In the genomic region with DNA sequence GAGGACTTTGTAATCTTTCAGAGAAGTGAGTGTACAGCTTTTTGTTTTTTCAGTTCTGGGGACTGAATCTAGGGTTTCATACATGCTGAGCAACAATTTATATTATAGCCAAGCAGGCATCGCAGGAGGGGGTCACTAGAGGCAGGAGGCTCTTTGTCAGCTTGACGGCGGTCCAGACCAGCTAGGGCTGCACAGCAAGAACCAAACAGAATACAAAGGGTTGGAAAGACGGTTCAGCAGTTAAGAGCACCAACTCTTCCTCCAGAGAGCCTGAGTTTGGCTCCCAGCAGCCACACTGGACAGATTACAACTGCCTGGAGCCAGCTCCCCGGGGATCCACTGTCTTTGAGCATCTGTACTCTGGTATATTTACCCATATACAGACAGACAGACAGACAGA, we compare ENCODE assay signal across 31 mouse cellular contexts. TPM values are rescaled to one million over a fixed set of nuclear protein-coding genes. Genes with fewer than 3 reads are reported as not detected.
DNase-seq lines count a peak whose midpoint lies in the region; ATAC-seq and TF ChIP-seq lines count a peak whose summit lies in the region.
"Had no signal": no experiment of that assay in that cellular context is flagged by ENCODE, and none has a peak within 500 bp of the region (broad histone marks: within the 10 kb centered on the region; RNA-seq: fewer than 3 reads in every experiment).

No protein-coding gene starts in this region.

- no peak overlapping the region for H3K27ac ChIP-seq in midbrain, embryonic 11.5 days (ENCODE audit: low read depth, low read length)
- H3K27ac ChIP-seq in midbrain, postnatal 0 days (ENCODE audit: low read depth, low read length), result no peak overlapping the region
- H3K27ac ChIP-seq in embryonic facial prominence, embryonic 15.5 days (replicated peaks), result 0 out of 2 replicates have a peak overlapping the region, but pooled peaks have one; percentile 40
- H3K27ac ChIP-seq: embryonic facial prominence, embryonic 12.5 days; forebrain, embryonic 10.5 days; forebrain, embryonic 13.5 days; heart, embryonic 15.5 days; hindbrain, embryonic 10.5 days; hindbrain, embryonic 14.5 days; hindbrain, postnatal 0 days had no signal

- H3K4me2 ChIP-seq in midbrain, embryonic 11.5 days, result no peak overlapping the region
- H3K4me2 ChIP-seq in midbrain, postnatal 0 days (ENCODE audit: low read depth, low read length, poor library complexity, severe bottlenecking), result no peak overlapping the region
- H3K4me2 ChIP-seq in embryonic facial prominence, embryonic 15.5 days (replicated peaks), result no peak overlapping the region
- H3K4me2 ChIP-seq: embryonic facial prominence, embryonic 12.5 days; forebrain, embryonic 13.5 days; heart, embryonic 12.5 days; heart, embryonic 15.5 days; hindbrain, embryonic 14.5 days had no signal

- no peaks in the 10 kb centered on the region for H3K36me3 ChIP-seq in midbrain, embryonic 11.5 days (ENCODE audit: control insufficient read depth, insufficient read depth, low read length)
- H3K36me3 ChIP-seq in midbrain, postnatal 0 days (ENCODE audit: insufficient read depth, low read length), result no peaks in the 10 kb centered on the region
- peaks cover 8% of the 10 kb centered on the region for H3K36me3 ChIP-seq in embryonic facial prominence, embryonic 15.5 days
- H3K36me3 ChIP-seq: embryonic facial prominence, embryonic 12.5 days; forebrain, embryonic 10.5 days; G1E; heart, embryonic 15.5 days; hindbrain, embryonic 10.5 days had no signal

- no peak for ATAC-seq in midbrain, embryonic 11.5 days (ENCODE audit: low FRiP score)
- ATAC-seq in midbrain, postnatal 0 days (ENCODE audit: low FRiP score), result no peak
- ATAC-seq in embryonic facial prominence, embryonic 15.5 days (ENCODE audit: insufficient number of reproducible peaks, low FRiP score, low TSS enrichment, low read depth), result no peak
- ATAC-seq in megakaryocyte progenitor cell, adult 5-6 weeks (replicated peaks; ENCODE audit: poor library complexity), result no peak
- ATAC-seq: activated CD4-positive, CD25-positive, alpha-beta regulatory T cell, adult 4 months; CD4-positive, CD25-positive, alpha-beta regulatory T cell, adult 4 months; forebrain, embryonic 13.5 days; forebrain, embryonic 16.5 days; hindbrain, postnatal 0 days; inflammation-experienced regulatory T-cells, adult 6 months; intestine, embryonic 16.5 days; Patski had no signal

- H3K9ac ChIP-seq in midbrain, embryonic 11.5 days (ENCODE audit: low read length), result no peak overlapping the region
- H3K9ac ChIP-seq in midbrain, postnatal 0 days (replicated peaks; ENCODE audit: low read length, poor library complexity, severe bottlenecking), result no peak overlapping the region
- no peak overlapping the region for H3K9ac ChIP-seq in embryonic facial prominence, embryonic 15.5 days
- H3K9ac ChIP-seq: embryonic facial prominence, embryonic 12.5 days; forebrain, embryonic 13.5 days; heart, embryonic 12.5 days; heart, embryonic 15.5 days; hindbrain, embryonic 14.5 days had no signal

- no peak overlapping the region for H3K4me3 ChIP-seq in midbrain, embryonic 11.5 days (ENCODE audit: low read depth, low read length)
- no peak overlapping the region for H3K4me3 ChIP-seq in midbrain, postnatal 0 days (ENCODE audit: low read depth, low read length)
- H3K4me3 ChIP-seq in embryonic facial prominence, embryonic 15.5 days (replicated peaks), result no peak overlapping the region
- H3K4me3 ChIP-seq: embryonic facial prominence, embryonic 12.5 days; forebrain, embryonic 10.5 days; forebrain, embryonic 13.5 days; heart, embryonic 12.5 days; heart, embryonic 15.5 days; hindbrain, embryonic 10.5 days had no signal

- H3K27me3 ChIP-seq in midbrain, embryonic 11.5 days (ENCODE audit: control insufficient read depth, insufficient read depth, low read length), result no peaks in the 10 kb centered on the region
- no peaks in the 10 kb centered on the region for H3K27me3 ChIP-seq in midbrain, postnatal 0 days (ENCODE audit: insufficient read depth, low read length)
- H3K27me3 ChIP-seq in embryonic facial prominence, embryonic 15.5 days, result no peaks in the 10 kb centered on the region
- H3K27me3 ChIP-seq: embryonic facial prominence, embryonic 12.5 days; forebrain, embryonic 13.5 days; heart, embryonic 12.5 days; heart, embryonic 15.5 days; Patski had no signal

- WGBS in midbrain, embryonic 11.5 days, result 31% methylated on average over 5 of the region's 5 CpGs
- 42% methylated on average over 5 of the region's 5 CpGs for whole genome bisulfite sequencing in midbrain, postnatal 0 days
- 57% methylated on average over 5 of the region's 5 CpGs for WGBS in embryonic facial prominence, embryonic 15.5 days

- no peaks in the 10 kb centered on the region for H3K9me3 ChIP-seq in midbrain, embryonic 11.5 days (ENCODE audit: control insufficient read depth, low read length)
- H3K9me3 ChIP-seq in midbrain, postnatal 0 days (ENCODE audit: low read length), result no peaks in the 10 kb centered on the region
- H3K9me3 ChIP-seq in embryonic facial prominence, embryonic 15.5 days (replicated peaks), result no peaks in the 10 kb centered on the region
- H3K9me3 ChIP-seq: embryonic facial prominence, embryonic 12.5 days; forebrain, embryonic 10.5 days; forebrain, embryonic 13.5 days; heart, embryonic 12.5 days; heart, embryonic 15.5 days; hindbrain, embryonic 10.5 days had no signal

- peak; percentile 6 for DNase-seq in midbrain, embryonic 11.5 days (ENCODE audit: low spot score, missing footprints)
- no peak for DNase-seq in midbrain, postnatal 0 days (ENCODE audit: low spot score)
- DNase-seq in R1 (ENCODE audit: low read depth, low spot score), result peak; percentile 74
- no peak for DNase-seq in lung, postnatal 4 days
- no peak for DNase-seq in left cerebral cortex, adult 9 months (ENCODE audit: low spot score in 2 of 2)
- DNase-seq: adrenal gland, postnatal 10 days; adrenal gland, postnatal 36 days; cerebellum, adult 18-20 months; cerebellum, adult 9-10 months; cerebellum, postnatal 14 days; gastrocnemius, postnatal 25 days; heart, adult 18-20 months; heart, postnatal 10 days; heart, postnatal 36 days had no signal

- 0 out of 2 replicates have a peak, but pooled peaks cover 3% of the 10 kb centered on the region for H3K4me1 ChIP-seq in midbrain, embryonic 11.5 days (ENCODE audit: control insufficient read depth, insufficient read depth, low read length)
- no peaks in the 10 kb centered on the region for H3K4me1 ChIP-seq in midbrain, postnatal 0 days (ENCODE audit: insufficient read depth, low read length)
- H3K4me1 ChIP-seq in embryonic facial prominence, embryonic 15.5 days, result peaks cover 26% of the 10 kb centered on the region
- H3K4me1 ChIP-seq: heart, embryonic 15.5 days had no signal

- no peak for TF ChIP-seq CTCF in midbrain, postnatal 0 days (IDR thresholded peaks at IDR 0.05)

RNA-seq across cellular contexts. Expression of a gene that starts 40.3 kb away (rescaled TPM):
- 34.7 and 40.9 TPM in 2 replicates for polyA plus RNA-seq in midbrain, embryonic 11.5 days (2014; fragmentation: Nextera tagmentation; extraction: Ambion mirVana)
- total RNA-seq in midbrain, postnatal 0 days (2014; rRNA removed), result 40.3 and 49.1 TPM in 2 replicates
- 105 and 118 TPM in 2 replicates for polyA plus RNA-seq in midbrain, postnatal 0 days (2015; fragmentation: Nextera tagmentation; extraction: Ambion mirVana)
- 366 and 382 TPM in 2 replicates for polyA plus RNA-seq in embryonic facial prominence, embryonic 15.5 days (2015; fragmentation: Nextera tagmentation; extraction: Ambion mirVana)
- total RNA-seq in megakaryocyte progenitor cell, adult 5-6 weeks (2015), result 41.0 and 50.9 TPM in 2 replicates
- total RNA-seq in megakaryocyte progenitor cell, adult 5-6 weeks (2017), result 31.0 and 38.7 TPM in 2 replicates
- total RNA-seq: G1E had no signal
- polyA plus RNA-seq: G1E had no signal

Comparison
In these comparisons a context has a peak if more than half of its experiments do, and no peak if none do; other contexts are left out.
1. DNase-seq: peak in midbrain, embryonic 11.5 days (single experiment) and R1 (single experiment); none in midbrain, postnatal 0 days (single experiment), lung, postnatal 4 days (0 of 2) and left cerebral cortex, adult 9 months (0 of 2).